Mouse (Mus musculus) C2C12 (cell line): Measurements from ENCODE around the gene Nosip.

ENCODE experiments used
- CEBPB ChIP-seq: IDR thresholded peaks from one replicate; pipeline ENCODE4 v1.6.1; 2011; ENCODE audit warnings: low read depth, mild to moderate bottlenecking, control low read depth, moderate library complexity
- CTCF ChIP-seq: IDR thresholded peaks from one replicate; pipeline ENCODE4 v1.5.1; 2011; ENCODE audit not compliant: control insufficient read depth, insufficient read depth, insufficient read length
- MAX ChIP-seq: IDR thresholded peaks from one replicate; pipeline ENCODE4 v1.6.1; 2011; ENCODE audit warnings: mild to moderate bottlenecking, control low read depth
- MYOD1 ChIP-seq: IDR thresholded peaks from one replicate; pipeline ENCODE4 v1.6.1; 2011; ENCODE audit warnings: low read depth; ENCODE audit not compliant: control insufficient read depth, insufficient read length
- MYOG ChIP-seq: IDR thresholded peaks from one replicate; pipeline ENCODE4 v1.6.1; 2011; ENCODE audit not compliant: control insufficient read depth, insufficient read length; ENCODE audit errors: extremely low read depth
- USF1 ChIP-seq: IDR thresholded peaks from one replicate; pipeline ENCODE4 v1.6.1; 2011; ENCODE audit warnings: low read depth, mild to moderate bottlenecking, control low read depth, moderate library complexity

- TF ChIP-seq USF1 = no peak
- no peak for TF ChIP-seq CTCF
- no peak for TF ChIP-seq MYOG
- TF ChIP-seq MAX = no peak
- TF ChIP-seq CEBPB = no peak
- no peak for TF ChIP-seq MYOD1
These were observed 33.9 kb upstream of the Nosip start for GRCm38 (mm10) chr7:45028351-45028750.
